Mouse (Mus musculus) embryonic fibroblast, embryonic 13.5 days (primary cell): ENCODE results near the gene Ssr2.

Source experiments
- CTCF ChIP-seq: IDR thresholded peaks from 2 replicates; pipeline ENCODE4 v1.5.1; 2011; ENCODE audit warnings: mild to moderate bottlenecking, control low read depth, low read length, moderate library complexity, borderline replicate concordance; ENCODE audit not compliant: insufficient read depth
- POLR2A ChIP-seq: IDR thresholded peaks from 2 replicates; pipeline ENCODE4 v1.6.1; 2011; ENCODE audit warnings: low read depth, mild to moderate bottlenecking, control low read depth, low read length, moderate library complexity

GRCm38 (mm10) chr3:88593893-88594580 is 18.4 kb downstream of the Ssr2 start:
- TF ChIP-seq CTCF (no peak), POLR2A (no peak)
